Mouse (Mus musculus): ENCODE results near the gene Galnt16.

Gene Galnt16

DNA sequence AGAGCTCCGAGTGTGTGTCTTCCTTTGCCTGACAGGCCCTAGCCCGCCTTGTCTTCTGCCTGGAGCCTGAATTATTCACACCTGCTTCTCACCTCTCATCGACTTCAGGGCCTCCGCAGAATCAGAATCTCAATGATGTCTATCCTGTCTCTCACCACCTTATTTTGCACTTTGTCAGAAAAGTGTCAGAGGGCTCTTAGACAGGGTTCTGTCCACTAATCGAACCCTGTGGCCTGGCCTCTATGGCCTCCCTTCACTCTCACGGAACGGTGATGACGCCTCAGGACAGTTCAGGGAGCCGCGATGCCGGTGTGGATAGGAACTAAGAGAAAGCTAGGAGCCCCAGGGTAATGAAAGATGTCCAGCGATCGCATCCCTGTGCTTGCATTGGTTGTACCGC, at the start of gene Galnt16:
Galnt16 (plus strand) TSS at position 301 of the 400 bp plus-strand sequence.
- DNase-seq = no peak

DNA sequence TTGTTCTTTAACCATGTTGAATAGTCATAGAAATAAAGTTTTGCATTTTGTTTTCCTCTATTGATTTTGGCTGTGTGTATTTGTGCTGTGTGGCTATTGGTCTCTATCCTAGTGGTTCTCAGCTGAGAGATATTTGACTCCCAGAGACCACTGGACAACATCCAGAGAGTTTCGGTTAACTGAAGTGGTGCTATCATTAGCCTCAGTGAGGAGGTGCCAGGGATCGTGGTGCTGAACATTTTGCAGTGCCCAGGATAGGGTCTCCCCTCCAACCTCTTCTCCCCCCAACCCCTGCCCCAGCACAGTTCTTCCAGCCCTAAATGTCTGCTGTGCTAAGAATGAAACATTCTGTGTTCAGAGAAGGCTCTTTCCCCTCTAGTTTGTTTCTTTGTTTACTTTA, 47.9 kb upstream of the Galnt16 start:
- no peak for DNase-seq

- no peak for DNase-seq
Observed at GRCm38 (mm10) chr12:80471926-80472325, 46.2 kb upstream of the Galnt16 start.

- no peak for DNase-seq
Observed at GRCm38 (mm10) chr12:80473731-80474130, 44.3 kb upstream of the Galnt16 start.

DNA sequence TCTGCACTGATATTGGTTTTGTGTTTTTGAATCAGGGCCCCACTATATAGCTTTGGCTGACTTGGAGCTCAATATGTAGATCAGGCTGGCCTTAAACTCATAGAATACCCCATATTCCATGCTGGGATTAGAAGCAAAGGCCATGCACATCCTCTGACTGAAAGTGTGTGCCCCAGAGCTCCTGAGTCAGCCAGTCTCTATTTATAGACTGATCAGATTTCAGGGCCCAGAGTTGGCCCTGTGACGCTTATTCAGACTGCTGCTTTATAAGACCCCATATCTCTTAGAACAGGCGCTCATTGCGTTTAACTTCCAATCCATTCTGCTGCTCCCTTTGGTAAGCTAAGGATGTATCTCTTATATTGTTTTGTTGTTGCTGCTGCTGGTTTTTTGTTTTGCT, 38.1 kb upstream of the Galnt16 start:
- no peak for DNase-seq

DNA sequence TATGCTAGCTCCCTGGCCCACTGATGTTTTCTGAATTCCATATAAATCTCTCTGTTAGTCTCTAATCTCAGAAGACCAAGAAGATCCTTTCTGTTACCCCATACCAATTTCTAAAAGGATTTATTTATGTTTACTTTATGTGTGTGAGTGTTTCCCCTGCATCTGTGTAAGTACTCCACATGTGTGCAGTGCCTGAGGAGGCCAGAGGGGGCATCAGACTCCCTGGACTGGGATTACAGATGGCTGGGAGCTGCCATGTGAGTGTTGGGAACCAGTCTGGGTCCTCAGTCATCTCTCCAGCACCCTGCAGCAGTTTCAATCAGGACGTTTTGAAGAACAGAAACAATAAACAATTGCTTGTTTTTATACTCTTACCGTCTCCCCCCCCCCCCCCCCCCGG, 34.7 kb upstream of the Galnt16 start:
- no peak for DNase-seq

- no peak for DNase-seq
Observed at GRCm38 (mm10) chr12:80493311-80493710, 24.8 kb upstream of the Galnt16 start.

GRCm38 (mm10) chr12:80495691-80496090, 22.4 kb upstream of the Galnt16 start:
- no peak for DNase-seq

DNA sequence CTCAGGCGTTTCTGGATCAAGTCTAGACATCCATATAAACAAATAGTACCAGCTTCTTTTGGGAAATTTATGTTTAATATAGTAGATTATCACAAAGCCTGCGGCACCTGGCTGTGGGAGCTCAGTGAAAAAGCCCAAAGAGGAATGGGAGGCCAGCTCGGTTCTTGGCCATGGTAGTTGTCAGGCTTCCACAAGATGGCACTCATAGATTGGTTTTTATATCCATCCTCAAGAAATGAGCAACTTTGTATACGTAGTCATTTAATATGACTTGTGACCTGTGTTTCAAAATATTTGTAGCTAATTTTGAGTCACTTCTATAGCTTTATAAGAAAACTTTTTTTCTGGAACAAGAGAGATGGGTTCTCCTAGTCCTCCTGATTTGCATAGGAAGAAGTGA, 19.7 kb upstream of the Galnt16 start:
- no peak for DNase-seq

GRCm38 (mm10) chr12:80500506-80500905, 17.6 kb upstream of the Galnt16 start:
- no peak for DNase-seq

DNA sequence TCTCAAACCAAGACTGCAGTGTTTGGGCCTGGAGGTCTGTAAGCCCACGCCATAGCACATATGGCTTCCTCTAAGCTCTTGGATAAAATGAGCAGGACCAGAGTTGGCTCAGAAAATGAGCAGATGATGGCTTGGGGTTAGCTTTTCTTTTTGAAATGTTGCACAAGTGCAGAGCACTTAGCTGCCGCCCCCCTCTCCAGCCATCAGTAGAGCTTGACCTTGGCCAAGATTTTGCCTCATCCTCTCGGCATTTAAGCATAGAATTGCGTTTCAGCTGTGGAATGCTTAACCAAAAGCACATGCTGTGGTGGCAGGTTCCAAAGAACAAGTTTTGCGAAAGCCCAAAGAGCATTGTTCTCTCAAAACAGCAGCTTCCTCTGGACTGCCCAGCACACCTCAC, 13.4 kb upstream of the Galnt16 start:
- no peak for DNase-seq

- no peak for DNase-seq
Observed at GRCm38 (mm10) chr12:80507041-80507745, 10.9 kb upstream of the Galnt16 start.

DNA sequence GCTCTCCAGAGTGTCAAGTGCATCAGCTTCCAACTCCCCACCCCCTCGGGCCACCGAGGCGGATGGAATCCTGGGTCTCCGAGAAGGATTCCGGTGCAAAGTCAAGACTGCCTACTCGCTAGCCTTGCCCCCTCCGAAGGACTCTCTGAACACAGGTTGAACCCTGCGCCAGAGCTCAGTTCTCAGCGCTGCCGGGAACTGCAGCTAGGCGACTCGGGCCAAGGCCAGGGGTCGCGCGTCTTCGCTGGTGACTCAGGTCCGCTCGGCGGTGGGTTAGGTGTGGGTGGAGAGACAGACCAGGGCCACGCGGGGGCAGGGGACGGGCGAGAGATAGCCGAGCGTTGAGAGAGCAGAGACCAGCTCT, 298 bp downstream of the Galnt16 start:
- no peak for DNase-seq

GRCm38 (mm10) chr12:80518757-80519620, 912 bp downstream of the Galnt16 start:
- DNase-seq = no peak

- no peak for DNase-seq
Observed at GRCm38 (mm10) chr12:80519621-80520332, 1.7 kb downstream of the Galnt16 start.

- DNase-seq = no peak
Observed at GRCm38 (mm10) chr12:80522006-80522405, 3.9 kb downstream of the Galnt16 start.

GRCm38 (mm10) chr12:80524276-80524921, 6.3 kb downstream of the Galnt16 start:
- no peak for DNase-seq

- DNase-seq = no peak
Observed at GRCm38 (mm10) chr12:80525513-80525912, 7.4 kb downstream of the Galnt16 start.

DNA sequence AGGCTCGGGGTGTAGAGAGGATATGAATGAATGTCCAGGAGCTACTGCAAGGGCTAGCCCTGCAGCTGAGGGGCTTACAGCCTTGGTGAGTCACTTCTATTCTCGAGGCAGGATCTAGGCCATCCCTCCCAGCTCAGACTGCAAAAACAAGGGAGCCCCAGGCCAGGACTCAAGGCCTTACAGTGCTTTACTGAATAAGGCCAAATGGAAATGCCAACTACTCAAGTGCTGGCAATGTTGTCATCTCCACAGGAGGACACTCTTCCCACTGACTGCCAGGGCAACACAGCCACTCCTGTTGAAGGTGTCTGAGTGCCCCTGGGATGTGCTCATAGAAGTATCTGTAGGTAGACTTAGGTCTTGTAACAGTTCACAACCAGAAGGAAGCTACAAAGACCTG, 8.4 kb downstream of the Galnt16 start:
- no peak for DNase-seq

DNA sequence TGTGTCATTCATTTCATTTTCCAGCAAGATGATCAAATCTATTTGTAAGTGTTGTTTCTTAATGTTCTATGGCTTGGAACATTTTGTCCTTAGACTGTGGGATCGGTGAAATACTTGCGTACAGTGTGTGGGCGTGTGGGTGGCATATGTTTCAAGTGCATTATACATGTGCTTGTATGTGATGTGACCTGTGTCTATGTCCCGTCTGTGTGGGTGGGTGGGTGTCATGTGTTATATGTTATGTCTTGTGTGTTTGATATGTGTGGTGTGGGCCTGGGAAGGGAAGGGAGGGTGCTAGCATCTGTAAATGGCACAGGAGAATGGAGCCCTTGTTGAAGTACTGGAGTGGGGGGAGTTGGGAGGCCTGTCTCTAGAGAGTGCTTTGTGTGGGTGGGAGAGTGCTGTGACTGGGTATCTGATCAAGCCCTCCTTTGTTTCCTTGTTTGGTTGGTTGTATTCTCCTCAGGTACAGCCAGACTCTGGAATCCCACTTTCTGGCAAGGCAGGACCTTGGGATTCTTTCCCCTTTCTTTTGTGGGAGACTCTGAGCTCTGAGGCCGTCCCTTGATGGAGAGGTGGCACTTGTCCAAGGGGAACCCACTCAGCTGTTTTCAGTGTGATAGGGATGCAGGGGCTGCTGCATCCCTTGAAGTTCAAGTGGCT, 9.8 kb downstream of the Galnt16 start:
- DNase-seq = no peak

DNA sequence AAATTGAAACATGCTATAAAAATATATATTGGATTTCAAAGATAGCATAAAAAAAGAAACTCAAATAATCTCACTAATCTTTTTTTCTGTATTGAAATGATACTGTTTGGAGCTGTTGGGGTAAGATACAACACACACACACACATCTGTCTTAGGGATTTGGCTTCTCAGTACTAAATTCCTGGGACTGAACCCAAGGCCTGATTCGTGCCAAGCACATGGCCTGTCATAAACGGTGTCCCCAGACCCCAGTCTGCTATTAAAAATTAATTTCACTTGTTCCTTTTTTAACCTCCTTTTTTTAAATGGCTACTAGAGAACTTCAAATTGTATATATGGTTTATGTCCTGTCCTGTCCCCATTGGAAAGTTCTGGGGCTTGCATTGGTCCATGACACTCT, 12.0 kb downstream of the Galnt16 start:
- no peak for DNase-seq

DNA sequence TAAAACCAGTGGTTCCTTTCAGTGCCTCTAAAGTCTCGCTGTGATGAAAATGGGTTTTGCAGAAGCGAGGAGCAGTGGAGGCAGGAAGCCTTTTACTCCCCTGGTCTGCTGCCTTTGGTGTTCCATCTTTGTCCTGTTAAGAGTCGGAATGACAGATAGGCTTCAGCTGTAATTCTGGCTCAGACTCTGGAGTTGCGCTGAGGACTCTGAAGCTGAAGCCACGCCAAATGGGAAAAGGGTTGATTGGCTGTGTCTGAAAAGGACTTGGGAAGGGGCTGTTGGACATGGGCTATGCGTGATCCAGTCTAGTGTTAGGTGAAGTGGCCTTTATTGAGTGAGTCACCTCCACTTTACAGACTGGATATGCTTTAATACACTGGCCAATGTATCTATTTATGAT, 12.6 kb downstream of the Galnt16 start:
- DNase-seq = no peak

DNA sequence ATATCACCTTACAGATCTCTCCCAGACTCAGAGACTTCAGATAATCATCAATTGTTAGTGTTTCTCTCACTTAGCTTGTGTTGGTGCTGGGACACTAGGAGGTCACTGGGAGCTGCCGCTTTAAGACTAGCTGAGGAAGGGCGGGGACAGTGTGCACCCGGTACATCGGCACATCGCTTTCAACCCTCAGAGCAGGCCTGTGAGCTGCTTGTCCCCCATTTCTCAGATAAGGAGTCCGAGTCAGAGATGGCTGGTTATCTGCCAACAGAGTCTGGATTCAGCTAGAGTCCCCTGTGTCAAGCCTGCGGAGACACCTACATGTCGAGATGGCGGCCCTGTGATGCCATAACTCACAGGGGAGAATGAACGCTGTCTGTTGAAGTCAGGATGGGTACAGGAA, 13.5 kb downstream of the Galnt16 start:
- no peak for DNase-seq
